Mouse (Mus musculus) layer of hippocampus, postnatal 14 days (tissue): ENCODE data around the gene AY074887. TPM values are rescaled to one million over a fixed set of nuclear protein-coding genes. Genes with fewer than 3 reads are reported as not detected.
"Not testable (repeated sequence)": the region's sequence is repeated elsewhere in the genome, so short reads cannot be mapped to it uniquely, and the experiment has no call there.

Experiments
- DNase-seq, 2 experiments: peaks; one replicate each; pipeline ENCODE4 v3.0.0; 2021 to 2022; ENCODE audit warnings: low spot score in 2 of 2, mixed read lengths in 1 of 2
- long read RNA-seq, 2 experiments: library from polyadenylated mRNA; stranded (forward); transcript quantifications; one replicate each; pipeline ENCODE4 v2.0.0; 2021
- total RNA-seq, 2 experiments: library from RNA; stranded (reverse); gene quantifications; 2 replicates each; pipeline ENCODE4 v1.2.3; 2021

AY074887 gene
- not detected for total RNA-seq
- long read RNA-seq, experiment 1 = 0 reads
- long read RNA-seq, experiment 2 = 0 reads

- peak; percentile 87 to 89 for DNase-seq
Observed at GRCm38 (mm10) chr9:54950575-54951321, at the start of gene AY074887, which contains the start of gene Psma4. Gene AY074887 (minus strand): TSS chr9:54950998. Gene Psma4 (plus strand): TSS chr9:54950790.

- no peak for DNase-seq
Observed at GRCm38 (mm10) chr9:54995645-54996044, 44.8 kb upstream of the AY074887 start.

GRCm38 (mm10) chr9:54994381-54994780 lies 43.6 kb upstream of the AY074887 start:
- no peak for DNase-seq

- DNase-seq = no peak
Observed at GRCm38 (mm10) chr9:54990362-54990761, 39.6 kb upstream of the AY074887 start.

GRCm38 (mm10) chr9:54982401-54982800 lies 31.6 kb upstream of the AY074887 start:
- DNase-seq = no peak

GRCm38 (mm10) chr9:54981291-54982191 lies 30.7 kb upstream of the AY074887 start:
- peak in 1 of 2 experiments; percentile 16 for DNase-seq

- no peak for DNase-seq
Observed at GRCm38 (mm10) chr9:54980674-54981073, 29.9 kb upstream of the AY074887 start, which contains the start of gene Chrna5. Gene Chrna5 (plus strand): TSS chr9:54980880.

GRCm38 (mm10) chr9:54969972-54970637 lies 19.3 kb upstream of the AY074887 start:
- no peak for DNase-seq

- no peak for DNase-seq
Observed at GRCm38 (mm10) chr9:54963669-54964068, 12.9 kb upstream of the AY074887 start.

GRCm38 (mm10) chr9:54961059-54961458 lies 10.3 kb upstream of the AY074887 start:
- DNase-seq = no peak

GRCm38 (mm10) chr9:54950162-54950561 lies 636 bp downstream of the AY074887 start:
- DNase-seq = not testable (repeated sequence)

GRCm38 (mm10) chr9:54949465-54949864 lies 1.3 kb downstream of the AY074887 start:
- DNase-seq = no peak

GRCm38 (mm10) chr9:54946256-54946655 lies 4.5 kb downstream of the AY074887 start:
- peak in 1 of 2 experiments; percentile 20 for DNase-seq

GRCm38 (mm10) chr9:54944467-54944866 lies 6.3 kb downstream of the AY074887 start:
- DNase-seq = no peak

- no peak for DNase-seq
Observed at GRCm38 (mm10) chr9:54942071-54942470, 8.7 kb downstream of the AY074887 start.

GRCm38 (mm10) chr9:54932379-54932778 lies 18.4 kb downstream of the AY074887 start:
- no peak for DNase-seq

GRCm38 (mm10) chr9:54931765-54932164 lies 19.0 kb downstream of the AY074887 start:
- no peak for DNase-seq

GRCm38 (mm10) chr9:54930741-54931140 lies 20.1 kb downstream of the AY074887 start:
- no peak for DNase-seq

- DNase-seq = no peak
Observed at GRCm38 (mm10) chr9:54919946-54920345, 30.9 kb downstream of the AY074887 start.

- DNase-seq = no peak
Observed at GRCm38 (mm10) chr9:54918781-54919180, 32.0 kb downstream of the AY074887 start.

GRCm38 (mm10) chr9:54918191-54918590 lies 32.6 kb downstream of the AY074887 start:
- no peak for DNase-seq
